Mouse (Mus musculus) hindbrain, embryonic 16.5 days (tissue): ENCODE measurements around the gene Dld. TPM values are rescaled to one million over a fixed set of nuclear protein-coding genes. Genes with fewer than 3 reads are reported as not detected.

ENCODE experiments used
- ATAC-seq: fragments of 200-750 bp; cut with Nextera tagmentation; 2 replicates; pipeline ENCODE4 v1.8.0; 2017; ENCODE audit warnings: moderate TSS enrichment, moderate library complexity
- H3K27ac ChIP-seq: fragments of 300-500 bp; sonication (generic); 2 replicates; pipeline ENCODE4 v1.5.1; 2014; ENCODE audit warnings: low read depth, mild to moderate bottlenecking, control low read depth, low read length, moderate library complexity
- H3K27me3 ChIP-seq: fragments of 300-500 bp; sonication (generic); replicated peaks from 2 replicates; pipeline ENCODE4 v1.6.1; 2014; ENCODE audit warnings: low read length; ENCODE audit not compliant: control insufficient read depth, insufficient read depth
- H3K36me3 ChIP-seq: fragments of 300-500 bp; sonication (generic); 2 replicates; pipeline ENCODE4 v1.6.1; 2014; ENCODE audit warnings: mild to moderate bottlenecking, low read length, moderate library complexity, mixed read lengths; ENCODE audit not compliant: control insufficient read depth, insufficient read depth
- H3K4me1 ChIP-seq: fragments of 300-500 bp; sonication (generic); 2 replicates; pipeline ENCODE4 v1.6.1; 2014; ENCODE audit warnings: low read depth, low read length; ENCODE audit not compliant: control insufficient read depth, insufficient read depth
- H3K4me2 ChIP-seq: fragments of 300-500 bp; sonication (generic); 2 replicates; pipeline ENCODE4 v1.6.1; 2014; ENCODE audit warnings: mild to moderate bottlenecking, low read length, control low read depth, moderate library complexity
- H3K4me3 ChIP-seq: fragments of 300-500 bp; sonication (generic); 2 replicates; pipeline ENCODE4 v1.5.1; 2014; ENCODE audit warnings: mild to moderate bottlenecking, low read length, control low read depth, moderate library complexity
- H3K9ac ChIP-seq: fragments of 300-500 bp; sonication (generic); 2 replicates; pipeline ENCODE4 v1.6.1; 2014; ENCODE audit warnings: low read depth, mild to moderate bottlenecking, control low read depth, low read length, moderate library complexity
- H3K9me3 ChIP-seq: fragments of 300-500 bp; sonication (generic); 2 replicates; pipeline ENCODE4 v1.6.1; 2014; ENCODE audit warnings: mild to moderate bottlenecking, low read length, moderate library complexity; ENCODE audit not compliant: control insufficient read depth
- WGBS: fragments of 180-500 bp; shearing (Covaris S2); extraction: QIAGEN DNeasy Blood & Tissue Kit; methylation state at CpG from one replicate; pipeline ENCODE4 v1.1.7; 2014; 5-methylcytosine and 5-hydroxymethylcytosine counted together
- polyA plus RNA-seq: library from polyadenylated mRNA; unstranded; fragments of >200 nt; fragmentation: Nextera tagmentation; extraction: Ambion mirVana; gene quantifications from 2 replicates; pipeline ENCODE4 v1.2.1, GENCODE M21; 2015

Dld gene
- 122 and 130 TPM in 2 replicates for polyA plus RNA-seq

DNA sequence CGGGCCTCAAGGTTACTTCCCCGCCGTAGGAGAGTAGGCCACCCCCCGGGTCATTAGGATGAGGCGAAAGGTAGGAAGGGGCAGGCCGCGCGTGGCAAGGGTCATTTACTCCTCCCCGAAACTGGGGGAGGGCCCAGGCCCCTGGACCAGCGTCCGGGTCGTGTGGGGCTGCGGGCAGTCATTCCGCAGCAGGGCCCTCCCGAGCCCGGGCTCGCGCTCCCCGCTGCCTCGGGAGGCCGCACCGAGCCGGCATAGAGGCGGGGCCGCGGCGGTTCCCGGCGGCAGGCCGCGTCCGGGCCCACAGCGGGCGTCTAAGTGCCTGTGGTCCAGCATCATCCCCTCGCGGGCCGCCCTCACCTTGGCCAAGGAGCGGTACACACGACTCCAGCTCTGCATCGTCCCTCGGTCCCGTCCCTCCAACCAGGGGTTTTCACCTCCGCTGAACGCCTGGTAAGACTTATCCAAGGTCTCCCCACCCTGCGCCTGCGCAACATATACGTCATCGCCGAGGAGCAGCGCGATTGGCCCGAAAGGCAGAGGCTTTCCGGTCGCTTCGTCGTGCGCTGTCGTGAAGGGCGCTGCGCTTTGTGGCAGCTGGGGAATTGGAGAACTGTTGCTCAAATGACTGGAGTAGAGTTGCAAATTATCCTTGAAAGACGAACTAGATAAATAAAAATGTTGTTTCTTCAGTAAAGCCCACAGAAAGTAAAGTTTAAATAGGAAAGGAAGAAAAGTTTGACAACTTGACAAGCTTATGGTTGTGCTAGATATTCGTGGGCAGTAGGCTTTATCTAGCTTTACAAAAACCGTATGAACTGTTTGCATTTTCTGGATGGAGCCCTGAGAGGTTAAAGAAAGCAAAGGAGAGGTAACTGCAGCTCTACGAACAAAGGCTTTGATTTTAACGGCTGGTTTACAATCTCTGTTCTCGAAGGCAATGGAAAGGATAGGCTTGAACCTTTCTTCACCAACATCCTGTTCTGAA lies at the start of gene Dld:
Gene Dld (minus strand): TSS at position 510 of the 985 bp plus-strand sequence.
- peak within 1 kb of the TSS; percentile 85 for H3K27ac ChIP-seq
- peak within 1 kb of the TSS; percentile 99 for H3K4me3 ChIP-seq
- peaks cover 12% of the 10 kb centered on the region for H3K4me1 ChIP-seq
- H3K36me3 ChIP-seq = peaks cover 11% of the 10 kb centered on the region
- peak within 1 kb of the TSS; percentile 98 for H3K9ac ChIP-seq
- WGBS = 6% methylated on average over 55 of the region's 66 CpGs
- peak; percentile 100 for ATAC-seq
- peak within 1 kb of the TSS; percentile 93 for H3K4me2 ChIP-seq
- H3K9me3 ChIP-seq = no peaks in the 10 kb centered on the region
- H3K27me3 ChIP-seq = no peaks in the 10 kb centered on the region

DNA sequence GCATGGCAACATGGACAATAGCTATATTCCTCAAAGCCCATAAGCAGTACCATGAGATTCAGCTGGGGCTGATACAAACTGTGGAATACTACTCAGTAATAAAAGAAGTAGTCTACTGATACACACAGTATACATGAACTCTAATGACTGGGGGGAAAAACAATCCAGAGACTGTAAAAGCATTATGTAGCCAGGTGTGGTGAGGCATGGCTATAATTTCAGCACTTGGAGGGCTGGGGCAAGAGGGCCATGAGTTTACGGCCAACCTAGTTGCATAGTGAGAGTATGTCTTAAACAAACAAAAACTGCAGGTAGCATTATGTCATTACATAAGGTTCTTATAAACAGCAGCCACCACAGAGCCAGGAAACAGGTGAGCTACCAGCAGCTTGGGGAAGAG lies 49.6 kb upstream of the Dld start:
- no peak overlapping the region for H3K4me2 ChIP-seq
- no peak overlapping the region for H3K27ac ChIP-seq
- no peaks in the 10 kb centered on the region for H3K36me3 ChIP-seq
- no peaks in the 10 kb centered on the region for H3K27me3 ChIP-seq
- no peak overlapping the region for H3K9ac ChIP-seq
- no peaks in the 10 kb centered on the region for H3K4me1 ChIP-seq
- no peak for ATAC-seq
- no peaks in the 10 kb centered on the region for H3K9me3 ChIP-seq
- 77% methylated on average over 1 of the region's 1 CpGs for WGBS
- H3K4me3 ChIP-seq = no peak overlapping the region

GRCm38 (mm10) chr12:31397709-31398108 lies 46.5 kb upstream of the Dld start:
- no peaks in the 10 kb centered on the region for H3K4me1 ChIP-seq
- no peaks in the 10 kb centered on the region for H3K9me3 ChIP-seq
- H3K4me3 ChIP-seq = no peak overlapping the region
- WGBS = 86% methylated on average over 4 of the region's 4 CpGs
- H3K36me3 ChIP-seq = no peaks in the 10 kb centered on the region
- no peak overlapping the region for H3K9ac ChIP-seq
- ATAC-seq = no peak
- no peak overlapping the region for H3K4me2 ChIP-seq
- no peak overlapping the region for H3K27ac ChIP-seq
- H3K27me3 ChIP-seq = no peaks in the 10 kb centered on the region

DNA sequence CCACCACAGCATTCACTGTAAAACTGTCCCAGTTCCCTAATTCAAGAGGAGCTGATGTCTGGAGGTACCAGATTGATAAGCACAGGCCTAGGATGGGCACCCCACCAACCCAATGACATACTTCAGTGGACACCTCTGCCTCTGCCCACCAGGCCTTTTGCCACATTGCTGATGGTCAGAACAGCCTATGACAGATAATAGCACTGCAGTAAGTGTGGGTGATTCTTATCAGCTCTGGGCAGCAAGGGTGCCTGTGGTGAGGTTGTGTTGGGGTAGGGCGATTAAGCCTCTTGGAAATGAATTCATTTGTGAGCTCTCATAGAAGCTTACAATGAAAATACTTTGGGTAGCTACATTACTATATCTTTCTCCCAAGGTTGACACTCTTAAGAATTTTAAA lies 44.6 kb upstream of the Dld start:
- no peak overlapping the region for H3K27ac ChIP-seq
- no peaks in the 10 kb centered on the region for H3K36me3 ChIP-seq
- no peak for ATAC-seq
- no peak overlapping the region for H3K4me3 ChIP-seq
- H3K4me1 ChIP-seq = no peaks in the 10 kb centered on the region
- no peak overlapping the region for H3K9ac ChIP-seq
- WGBS = 90% methylated on average over 1 of the region's 1 CpGs
- H3K4me2 ChIP-seq = no peak overlapping the region
- no peaks in the 10 kb centered on the region for H3K9me3 ChIP-seq
- H3K27me3 ChIP-seq = no peaks in the 10 kb centered on the region

DNA sequence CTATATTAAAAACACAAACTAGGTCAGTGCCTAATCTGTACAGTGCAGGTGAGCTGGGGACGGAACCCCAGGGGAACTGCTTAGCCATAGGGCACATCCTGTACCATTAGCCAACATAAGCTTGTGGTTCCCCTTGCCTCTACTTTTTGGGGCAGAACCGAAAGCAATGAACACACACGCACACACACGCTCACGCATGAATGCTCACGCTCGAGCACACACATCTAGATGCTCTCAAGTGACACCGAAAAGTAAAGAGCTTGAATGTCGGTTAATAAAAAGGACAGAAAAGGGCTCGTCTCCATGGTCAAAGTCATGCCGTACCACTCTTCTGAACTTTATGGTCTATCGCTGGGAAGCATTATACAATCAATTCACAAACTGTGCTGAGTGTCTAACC lies 40.4 kb upstream of the Dld start:
- H3K4me3 ChIP-seq = no peak overlapping the region
- H3K9ac ChIP-seq = no peak overlapping the region
- 93% methylated on average over 12 of the region's 12 CpGs for WGBS
- no peaks in the 10 kb centered on the region for H3K4me1 ChIP-seq
- ATAC-seq = no peak
- no peak overlapping the region for H3K4me2 ChIP-seq
- H3K27ac ChIP-seq = no peak overlapping the region
- no peaks in the 10 kb centered on the region for H3K36me3 ChIP-seq
- no peaks in the 10 kb centered on the region for H3K27me3 ChIP-seq
- no peaks in the 10 kb centered on the region for H3K9me3 ChIP-seq

- H3K4me3 ChIP-seq = no peak within 1 kb of the TSS
- H3K9ac ChIP-seq = no peak within 1 kb of the TSS
- no peaks in the 10 kb centered on the region for H3K9me3 ChIP-seq
- no peaks in the 10 kb centered on the region for H3K36me3 ChIP-seq
- no peaks in the 10 kb centered on the region for H3K27me3 ChIP-seq
- H3K4me2 ChIP-seq = no peak within 1 kb of the TSS
- no peaks in the 10 kb centered on the region for H3K4me1 ChIP-seq
- H3K27ac ChIP-seq = no peak within 1 kb of the TSS
- ATAC-seq = no peak
- WGBS = 84% methylated on average over 3 of the region's 3 CpGs
Measured at GRCm38 (mm10) chr12:31390571-31390970, 39.3 kb upstream of the Dld start, which contains the start of gene Slc26a3. Slc26a3 (plus strand) TSS chr12:31390871.

GRCm38 (mm10) chr12:31387303-31387702 lies 36.0 kb upstream of the Dld start:
- Histone ChIP-seq H3K9ac (no peak overlapping the region), H3K4me2 (no peak overlapping the region), H3K27ac (no peak overlapping the region), H3K4me1 (no peaks in the 10 kb centered on the region), H3K36me3 (no peaks in the 10 kb centered on the region), H3K9me3 (no peaks in the 10 kb centered on the region), H3K27me3 (no peaks in the 10 kb centered on the region), H3K4me3 (no peak overlapping the region)
- WGBS = 64% methylated on average over 3 of the region's 3 CpGs
- no peak for ATAC-seq

DNA sequence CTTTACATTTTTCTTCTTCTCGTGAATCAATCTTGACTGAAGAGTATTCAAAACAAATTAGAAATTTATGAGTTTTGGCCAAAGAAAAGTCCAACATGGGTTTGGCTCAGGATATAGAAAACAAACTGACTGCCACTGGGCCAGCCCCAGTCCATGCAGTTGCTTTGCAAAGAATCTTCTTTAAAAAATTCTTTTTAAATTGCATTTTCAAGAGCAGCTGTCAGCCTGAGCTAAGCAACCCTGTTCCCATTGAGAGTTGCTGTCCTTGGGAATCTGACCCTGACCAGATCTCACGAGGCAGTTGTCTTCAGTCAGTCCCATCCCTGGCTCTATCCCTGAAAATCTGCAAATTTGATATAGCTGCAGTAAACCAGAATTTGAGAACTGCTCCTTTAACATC lies 31.2 kb upstream of the Dld start:
- Histone ChIP-seq H3K27ac (no peak overlapping the region), H3K36me3 (no peaks in the 10 kb centered on the region), H3K4me2 (no peak overlapping the region), H3K9me3 (no peaks in the 10 kb centered on the region), H3K4me3 (no peak overlapping the region), H3K27me3 (no peaks in the 10 kb centered on the region), H3K9ac (no peak overlapping the region), H3K4me1 (no peaks in the 10 kb centered on the region)
- 74% methylated on average over 2 of the region's 2 CpGs for WGBS
- no peak for ATAC-seq

DNA sequence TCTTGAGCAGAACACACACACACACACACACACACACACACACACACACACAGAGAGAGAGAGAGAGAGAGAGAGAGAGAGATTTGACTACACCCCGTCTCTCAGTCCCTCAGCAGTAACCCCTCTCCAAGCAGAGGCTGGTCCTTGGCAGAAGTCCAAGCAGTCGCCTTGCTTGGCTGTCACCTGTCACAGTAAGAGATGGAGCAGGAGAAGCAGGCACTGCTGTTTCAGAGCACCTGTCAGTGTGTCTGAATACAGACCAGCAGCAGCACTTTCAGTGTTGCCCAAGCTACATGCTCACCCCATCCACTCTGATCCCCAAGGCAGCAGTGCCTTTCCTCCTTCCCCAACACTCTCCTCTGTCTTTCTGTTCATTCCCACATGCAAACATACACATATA lies 29.6 kb upstream of the Dld start:
- Histone ChIP-seq H3K9ac (no peak overlapping the region), H3K4me2 (no peak overlapping the region), H3K36me3 (no peaks in the 10 kb centered on the region), H3K27me3 (no peaks in the 10 kb centered on the region), H3K4me3 (no peak overlapping the region), H3K27ac (no peak overlapping the region), H3K4me1 (peaks cover 3% of the 10 kb centered on the region), H3K9me3 (no peaks in the 10 kb centered on the region)
- peak; percentile 42; the same call in 1 of the 2 replicates for ATAC-seq
- WGBS = 10% methylated on average over 2 of the region's 2 CpGs
